Mouse (Mus musculus) megakaryocyte, embryonic 14.5 days (primary cell): ENCODE measurements around the gene Cacnb1. TPM values are rescaled to one million over a fixed set of nuclear protein-coding genes. Genes with fewer than 3 reads are reported as not detected.

ENCODE experiments used
- H3K27me3 ChIP-seq: replicated peaks from 2 replicates; pipeline ENCODE3; 2012; ENCODE audit warnings: inconsistent platforms
- H3K36me3 ChIP-seq: replicated peaks from 2 replicates; pipeline ENCODE3; 2012; ENCODE audit warnings: low read length, inconsistent platforms, mixed read lengths
- H3K4me1 ChIP-seq: 2 replicates; pipeline ENCODE4 v1.6.1; 2012; ENCODE audit warnings: inconsistent platforms
- H3K4me3 ChIP-seq: replicated peaks from 2 replicates; pipeline ENCODE3; 2012; ENCODE audit warnings: moderate library complexity, mild to moderate bottlenecking, inconsistent platforms
- H3K9me3 ChIP-seq: 2 replicates; pipeline ENCODE4 v1.6.1; 2012; ENCODE audit warnings: inconsistent platforms
- FLI1 ChIP-seq: IDR thresholded peaks from 2 replicates; pipeline ENCODE4 v1.6.1; 2012; ENCODE audit warnings: low read length, inconsistent platforms, mixed read lengths
- GATA1 ChIP-seq: IDR thresholded peaks from 3 replicates; pipeline ENCODE4 v1.6.1; 2012; ENCODE audit warnings: mixed read lengths, low read length, inconsistent platforms, borderline replicate concordance
- polyA plus RNA-seq: library from polyadenylated mRNA; stranded (reverse); fragments of >175 nt; gene quantifications from 2 replicates; pipeline ENCODE4 v1.2.3, GENCODE M21; 2012; ENCODE audit warnings: low replicate concordance; ENCODE audit not compliant: insufficient read depth

Gene Cacnb1
- polyA plus RNA-seq, 1 experiment = 2.8 TPM

DNA sequence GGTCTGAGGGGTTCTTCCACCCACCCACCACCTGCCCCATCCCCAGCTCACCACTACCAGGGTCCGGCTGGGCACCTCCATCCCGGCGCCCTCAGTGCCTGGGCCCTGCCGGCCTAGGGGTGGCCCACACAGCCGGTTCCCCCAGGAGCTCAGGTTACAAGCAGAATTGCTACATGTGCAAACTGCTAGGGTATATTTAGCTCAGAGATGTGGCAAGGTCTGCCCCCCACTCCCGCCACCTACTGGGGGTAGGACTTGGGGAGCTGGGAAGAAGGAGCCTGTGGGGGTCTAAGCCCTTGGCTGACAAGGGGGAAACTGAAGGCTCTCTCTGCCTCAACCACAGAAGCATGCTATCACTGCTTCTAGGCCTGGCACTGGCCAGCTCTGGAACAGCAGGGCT lies 4.6 kb downstream of the Cacnb1 start:
- H3K27me3 ChIP-seq = peaks cover 74% of the 10 kb centered on the region

DNA sequence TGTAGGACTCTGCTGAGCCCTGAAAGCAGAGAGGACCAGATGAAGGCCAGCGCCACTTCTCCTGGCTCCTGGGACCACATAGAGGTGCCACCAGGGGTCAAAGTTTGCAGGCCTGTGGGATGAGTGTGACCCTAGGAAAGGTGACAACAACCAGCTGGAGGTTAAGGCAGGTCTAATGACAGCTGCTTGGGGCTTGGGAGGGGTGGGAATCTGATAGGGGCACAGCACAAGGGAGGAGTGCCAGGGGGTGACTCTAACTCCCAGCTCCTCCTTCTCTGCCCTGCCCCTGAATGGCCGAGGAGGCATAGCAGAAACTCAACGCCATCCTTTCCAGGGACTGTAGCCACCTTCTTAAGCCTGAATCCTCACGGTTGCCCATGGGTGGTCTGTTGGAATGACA lies 6.0 kb downstream of the Cacnb1 start:
- TF ChIP-seq GATA1 (no peak), FLI1 (no peak)
- H3K4me3 ChIP-seq = no peak overlapping the region

More for the DNA sequence above, 4.6 kb downstream of the Cacnb1 start:
- TF ChIP-seq GATA1 (no peak), FLI1 (no peak)
- no peaks in the 10 kb centered on the region for H3K9me3 ChIP-seq
- no peak overlapping the region for H3K4me3 ChIP-seq
- no peaks in the 10 kb centered on the region for H3K36me3 ChIP-seq
- peaks cover 35% of the 10 kb centered on the region for H3K4me1 ChIP-seq

DNA sequence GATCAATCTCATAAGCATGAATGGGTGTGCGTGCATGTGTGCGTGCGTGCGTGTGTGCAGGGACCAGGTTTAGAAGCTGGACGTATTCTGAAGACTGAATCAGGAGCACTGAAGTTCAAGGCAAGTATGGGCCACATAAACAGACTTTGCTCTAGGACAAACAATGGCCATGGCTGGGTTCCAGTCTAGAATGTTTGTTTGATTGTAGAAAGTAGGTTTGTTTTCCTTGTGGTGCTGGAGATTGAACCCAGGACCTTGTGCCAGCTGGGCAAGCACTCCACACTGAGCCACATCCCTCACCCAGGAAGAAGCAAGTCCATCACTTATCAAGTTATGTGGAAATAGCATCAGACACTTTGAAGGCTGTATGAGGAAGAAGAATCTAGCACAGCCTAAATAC lies 6.7 kb downstream of the Cacnb1 start:
- Histone ChIP-seq H3K4me3 (no peak overlapping the region), H3K4me1 (peaks cover 15% of the 10 kb centered on the region), H3K36me3 (no peaks in the 10 kb centered on the region), H3K27me3 (peaks cover 74% of the 10 kb centered on the region), H3K9me3 (no peaks in the 10 kb centered on the region)
- TF ChIP-seq GATA1 (no peak), FLI1 (no peak)

More for the DNA sequence above, 6.0 kb downstream of the Cacnb1 start:
- Histone ChIP-seq H3K27me3 (peaks cover 75% of the 10 kb centered on the region), H3K9me3 (no peaks in the 10 kb centered on the region), H3K36me3 (no peaks in the 10 kb centered on the region), H3K4me1 (peaks cover 21% of the 10 kb centered on the region)

DNA sequence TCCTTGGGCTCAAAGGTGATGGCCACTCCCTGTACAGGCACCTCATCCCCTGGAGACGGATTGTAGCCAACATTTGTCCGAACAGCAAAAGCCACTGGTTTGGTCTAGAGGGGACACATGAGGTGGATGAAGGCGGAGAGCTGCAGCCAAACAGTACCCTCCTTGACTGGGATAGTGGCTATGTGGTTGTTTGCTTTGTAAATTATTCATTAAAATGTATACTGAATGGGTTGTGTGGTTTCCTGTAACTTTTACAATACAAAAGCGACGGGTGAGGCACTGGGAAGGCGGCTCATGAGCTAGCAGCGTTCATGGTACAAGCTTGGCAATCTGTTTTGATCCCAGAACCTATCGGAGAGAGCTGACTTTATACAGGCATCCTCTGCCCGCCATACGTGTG lies 10.0 kb downstream of the Cacnb1 start:
- H3K27me3 ChIP-seq = peaks cover 74% of the 10 kb centered on the region

DNA sequence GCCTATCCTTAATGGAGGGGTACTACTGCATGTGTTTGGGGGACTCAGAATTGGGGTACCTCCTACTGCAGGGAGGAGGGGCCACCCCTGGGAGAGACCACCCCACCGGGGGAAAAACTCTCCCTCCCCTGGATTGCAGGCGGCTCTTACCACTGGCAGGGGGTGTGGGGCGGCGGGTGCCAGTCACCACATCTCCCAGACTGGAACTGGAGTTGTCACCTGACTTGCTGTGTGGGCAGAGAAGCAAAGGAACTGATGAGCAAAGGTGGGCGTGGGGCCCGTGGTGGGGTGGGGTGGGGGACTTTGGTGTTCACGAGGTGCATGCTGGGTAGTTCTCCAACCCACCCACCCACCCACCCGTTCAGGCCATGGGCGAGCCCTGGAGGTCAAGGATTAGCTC lies 11.1 kb downstream of the Cacnb1 start:
- Histone ChIP-seq H3K4me3 (no peak overlapping the region), H3K36me3 (no peaks in the 10 kb centered on the region), H3K4me1 (peaks cover 6% of the 10 kb centered on the region; the same call in 1 of the 2 replicates), H3K9me3 (no peaks in the 10 kb centered on the region), H3K27me3 (peaks cover 68% of the 10 kb centered on the region)
- no peak for TF ChIP-seq FLI1
- no peak for TF ChIP-seq GATA1

More for the DNA sequence above, 10.0 kb downstream of the Cacnb1 start:
- TF ChIP-seq FLI1 (no peak), GATA1 (no peak)
- no peaks in the 10 kb centered on the region for H3K36me3 ChIP-seq
- H3K4me3 ChIP-seq = no peak overlapping the region
- H3K4me1 ChIP-seq = peaks cover 6% of the 10 kb centered on the region; the same call in 1 of the 2 replicates
- H3K9me3 ChIP-seq = no peaks in the 10 kb centered on the region

DNA sequence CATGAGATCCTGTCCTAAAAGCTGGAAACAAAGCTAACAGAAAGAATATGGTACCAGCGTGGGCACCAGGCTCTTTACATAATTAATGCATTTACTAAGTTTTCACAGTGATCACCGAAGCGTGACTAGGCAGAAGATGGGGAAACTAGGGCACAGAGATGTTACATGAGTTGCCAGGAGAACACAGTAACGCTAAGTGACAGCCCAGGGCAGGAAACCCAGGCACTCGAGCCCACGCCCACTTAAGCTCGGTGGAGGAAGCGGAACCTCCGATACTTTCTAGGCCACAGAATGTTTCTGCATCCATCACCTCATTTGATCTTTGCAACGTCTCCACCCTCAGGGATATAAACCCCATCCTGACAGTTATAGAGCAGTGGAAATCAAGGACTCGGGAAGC lies 14.7 kb downstream of the Cacnb1 start:
- Histone ChIP-seq H3K36me3 (no peaks in the 10 kb centered on the region), H3K27me3 (peaks cover 77% of the 10 kb centered on the region), H3K4me1 (peaks cover 13% of the 10 kb centered on the region; the same call in 1 of the 2 replicates), H3K4me3 (no peak overlapping the region), H3K9me3 (no peaks in the 10 kb centered on the region)
- no peak for TF ChIP-seq GATA1
- TF ChIP-seq FLI1 = no peak

DNA sequence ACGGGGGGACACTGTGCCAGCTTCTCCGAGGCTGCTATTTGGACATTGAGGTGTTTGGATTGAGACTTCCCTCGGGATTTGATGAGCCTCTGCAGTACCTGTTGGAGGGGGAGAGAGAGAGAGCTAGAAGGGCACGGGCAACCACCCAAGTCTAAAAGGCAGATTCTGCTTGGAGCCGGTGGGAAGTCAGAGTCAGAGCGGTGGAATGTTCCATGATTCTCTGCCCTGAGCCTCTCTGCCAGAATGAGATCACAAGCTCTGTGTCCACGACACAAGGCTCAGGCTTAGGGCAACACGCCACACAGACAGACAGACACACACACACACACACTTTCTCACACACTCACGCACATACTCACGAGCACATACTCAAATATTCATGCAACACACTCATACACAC lies 17.1 kb downstream of the Cacnb1 start:
- no peak overlapping the region for H3K4me3 ChIP-seq
- peaks cover 32% of the 10 kb centered on the region for H3K4me1 ChIP-seq
- no peaks in the 10 kb centered on the region for H3K36me3 ChIP-seq
- no peaks in the 10 kb centered on the region for H3K9me3 ChIP-seq
- TF ChIP-seq FLI1 (no peak), GATA1 (no peak)
- H3K27me3 ChIP-seq = peaks cover 76% of the 10 kb centered on the region

DNA sequence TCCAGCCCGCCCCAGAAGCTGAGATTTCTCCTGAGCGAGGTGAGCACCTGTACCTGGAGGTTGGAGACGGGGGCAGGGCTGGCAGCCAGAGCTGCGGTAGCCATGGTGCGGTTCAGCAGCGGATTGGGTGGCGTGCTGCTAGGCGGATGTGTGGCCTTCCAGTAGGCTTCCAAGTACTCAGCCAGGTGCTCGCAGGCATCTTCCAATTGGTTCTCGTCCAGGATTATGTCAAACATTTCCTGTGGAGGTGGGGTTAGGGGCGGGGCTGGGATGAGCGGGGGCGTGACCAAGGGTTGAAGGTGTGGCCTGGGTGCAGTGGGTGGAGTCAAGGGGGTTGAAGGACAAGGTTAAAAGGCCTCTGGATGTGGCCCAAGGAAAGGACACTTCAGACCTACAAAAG lies 17.8 kb downstream of the Cacnb1 start:
- Histone ChIP-seq H3K4me1 (peaks cover 34% of the 10 kb centered on the region), H3K27me3 (peaks cover 76% of the 10 kb centered on the region), H3K4me3 (no peak overlapping the region), H3K36me3 (no peaks in the 10 kb centered on the region), H3K9me3 (no peaks in the 10 kb centered on the region)
- no peak for TF ChIP-seq GATA1
- TF ChIP-seq FLI1 = no peak

DNA sequence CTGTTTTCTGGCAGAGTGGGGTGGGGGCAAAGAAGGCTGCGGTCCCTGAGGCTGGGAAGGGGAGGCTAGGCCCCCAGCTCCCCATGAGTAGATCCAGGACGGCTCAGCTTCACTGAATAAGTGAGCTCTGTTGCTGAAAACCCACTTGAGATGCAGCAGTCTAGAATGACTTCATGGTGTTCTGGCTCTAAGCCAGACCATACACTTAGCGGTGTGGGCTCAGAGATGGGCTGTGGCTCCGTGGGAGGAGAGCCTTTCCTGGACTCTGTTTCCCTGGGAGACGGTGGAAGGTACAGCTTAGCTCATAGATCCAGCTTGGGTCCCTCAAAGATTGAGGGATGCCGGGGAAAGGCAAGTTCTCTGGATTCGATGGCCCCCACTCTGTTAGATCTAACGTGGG lies 18.7 kb downstream of the Cacnb1 start:
- Histone ChIP-seq H3K4me3 (no peak overlapping the region), H3K4me1 (peaks cover 43% of the 10 kb centered on the region), H3K9me3 (no peaks in the 10 kb centered on the region), H3K36me3 (no peaks in the 10 kb centered on the region), H3K27me3 (peaks cover 76% of the 10 kb centered on the region)
- TF ChIP-seq GATA1 (no peak), FLI1 (no peak)

DNA sequence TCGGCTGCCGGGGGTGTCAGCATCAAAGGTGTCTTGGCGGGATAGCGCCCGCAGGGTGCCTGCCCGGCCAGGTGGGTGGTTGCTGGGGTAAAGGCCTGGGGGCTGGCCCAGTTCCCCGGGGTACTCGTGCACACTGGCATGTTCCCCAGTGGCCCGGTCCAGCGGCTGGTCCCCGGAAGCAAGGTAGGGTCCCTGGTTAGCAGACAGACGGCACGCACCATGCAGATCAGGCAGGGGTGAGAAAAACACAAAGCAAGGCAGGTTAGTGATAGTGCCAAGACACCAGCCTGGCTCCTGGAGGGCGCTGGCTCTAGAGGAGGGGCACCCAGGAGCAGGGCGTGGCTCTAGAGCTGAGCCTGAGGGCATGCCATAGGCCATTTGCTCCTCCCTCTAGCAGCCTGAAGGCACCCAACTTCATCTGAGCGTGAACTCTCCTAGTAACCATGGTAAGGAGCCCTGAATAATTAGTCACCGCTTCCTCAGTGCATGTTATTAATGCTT lies 19.6 kb downstream of the Cacnb1 start:
- Histone ChIP-seq H3K4me3 (peak overlapping the region; percentile 83), H3K27me3 (peaks cover 75% of the 10 kb centered on the region), H3K4me1 (peaks cover 42% of the 10 kb centered on the region), H3K36me3 (no peaks in the 10 kb centered on the region), H3K9me3 (no peaks in the 10 kb centered on the region)
- TF ChIP-seq GATA1 (no peak), FLI1 (no peak)

DNA sequence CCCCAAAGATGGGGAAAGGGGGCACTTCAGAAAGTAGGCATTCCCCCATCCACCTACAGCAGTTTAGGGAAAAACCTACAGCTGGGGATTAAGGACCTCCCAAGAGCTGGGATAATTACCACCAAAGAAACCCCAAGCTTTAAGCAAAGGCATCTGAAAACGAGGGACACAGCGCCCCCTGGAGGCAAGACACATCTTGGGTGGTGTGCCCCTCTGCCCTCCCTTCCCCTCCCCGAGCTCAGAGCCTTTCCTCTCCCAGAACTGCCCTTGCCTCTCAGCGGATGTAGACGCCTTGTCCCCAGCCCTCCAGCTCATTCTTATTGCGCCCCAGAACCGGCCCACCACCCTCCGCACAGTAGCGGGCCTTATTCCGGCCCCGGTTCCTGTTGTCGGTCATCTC lies 20.2 kb downstream of the Cacnb1 start:
- H3K4me1 ChIP-seq = peaks cover 39% of the 10 kb centered on the region
- peak overlapping the region; percentile 83 for H3K4me3 ChIP-seq
- peaks cover 75% of the 10 kb centered on the region for H3K27me3 ChIP-seq
- no peaks in the 10 kb centered on the region for H3K36me3 ChIP-seq
- TF ChIP-seq FLI1 (no peak), GATA1 (no peak)
- H3K9me3 ChIP-seq = no peaks in the 10 kb centered on the region
